Mouse (Mus musculus) spleen, adult 2 months (tissue): ENCODE measurements at regions not wholly inside any gene's neighbourhood (a gene's known extent, or its start where the extent isn't known, plus 50 kb on each side); places are given as distances from the start of the nearest gene placed in this dataset.

Source experiments
- DNase-seq, 2 experiments: peaks; one replicate each; pipeline versions ENCODE4 v3.0.0 to v3.0.0-alpha.2; 2012 to 2021; ENCODE audit warnings: low spot score in 2 of 2, low read depth in 1 of 2
- H3K27ac ChIP-seq: fragments of 200-500 bp; 2 replicates; pipeline ENCODE4 v1.5.1; 2012; ENCODE audit warnings: low read length, inconsistent platforms; ENCODE audit not compliant: insufficient read depth
- H3K27me3 ChIP-seq: fragments of 200-500 bp; 2 replicates; pipeline ENCODE4 v1.6.1; 2012; ENCODE audit warnings: mild to moderate bottlenecking, moderate library complexity, low read length, inconsistent platforms; ENCODE audit not compliant: control insufficient read depth, insufficient read depth
- H3K36me3 ChIP-seq: fragments of 200-500 bp; 2 replicates; pipeline ENCODE4 v1.6.1; 2012; ENCODE audit warnings: mild to moderate bottlenecking, low read length, inconsistent platforms; ENCODE audit not compliant: control insufficient read depth, insufficient read depth
- H3K4me1 ChIP-seq: fragments of 200-500 bp; 2 replicates; pipeline ENCODE4 v1.6.1; 2011; ENCODE audit warnings: inconsistent platforms; ENCODE audit not compliant: control insufficient read depth, insufficient read depth, insufficient read length
- H3K4me3 ChIP-seq: fragments of 200-500 bp; 2 replicates; pipeline ENCODE4 v1.5.1; 2011; ENCODE audit warnings: mild to moderate bottlenecking, inconsistent platforms; ENCODE audit not compliant: insufficient read depth, insufficient read length; ENCODE audit errors: extremely low read depth
- CTCF ChIP-seq: fragments of 200-500 bp; IDR thresholded peaks from 2 replicates; pipeline ENCODE4 v1.5.1; 2011; ENCODE audit warnings: mild to moderate bottlenecking, inconsistent platforms; ENCODE audit not compliant: insufficient read depth, insufficient read length, insufficient replicate concordance; ENCODE audit errors: extremely low read depth
- POLR2A ChIP-seq: fragments of 200-500 bp; IDR thresholded peaks from 2 replicates; pipeline ENCODE4 v1.6.1; 2011; ENCODE audit warnings: low read depth, low read length, inconsistent platforms
- WGBS: fragments of 180-500 bp; shearing (Covaris S2); methylation state at CpG from one replicate; pipeline ENCODE4 v1.1.7; 2018; 5-methylcytosine and 5-hydroxymethylcytosine counted together

- Histone ChIP-seq H3K27me3 (no peaks in the 10 kb centered on the region), H3K27ac (no peak overlapping the region), H3K4me1 (no peaks in the 10 kb centered on the region), H3K36me3 (no peaks in the 10 kb centered on the region), H3K4me3 (no peak overlapping the region)
- WGBS: 90% methylated on average over 1 of the region's 1 CpGs
- no peak for DNase-seq
- TF ChIP-seq CTCF: no peak
These were observed 498.3 kb downstream of the Lmo4 start for GRCm38 (mm10) chr3:143706679-143707078.

- H3K4me3 ChIP-seq: no peak overlapping the region
- H3K36me3 ChIP-seq: no peaks in the 10 kb centered on the region
- no peak for DNase-seq
- WGBS: 69% methylated on average over 3 of the region's 3 CpGs
- H3K4me1 ChIP-seq: no peaks in the 10 kb centered on the region
- TF ChIP-seq POLR2A: no peak
- no peak for TF ChIP-seq CTCF
- no peak overlapping the region for H3K27ac ChIP-seq
- H3K27me3 ChIP-seq: no peaks in the 10 kb centered on the region
These were observed 510.2 kb downstream of the Lmo4 start for GRCm38 (mm10) chr3:143694817-143695216.

GRCm38 (mm10) chr3:143685742-143686141, 519.3 kb downstream of the Lmo4 start:
- Histone ChIP-seq H3K4me1 (peaks cover 13% of the 10 kb centered on the region; the same call in 1 of the 2 replicates), H3K4me3 (no peak overlapping the region), H3K27me3 (no peaks in the 10 kb centered on the region), H3K36me3 (no peaks in the 10 kb centered on the region), H3K27ac (peak overlapping the region; percentile 21; the same call in 1 of the 2 replicates)
- peak in 1 of 2 experiments; percentile 17 for DNase-seq
- TF ChIP-seq CTCF (no peak), POLR2A (no peak)
- 18% methylated on average over 2 of the region's 2 CpGs for WGBS

GRCm38 (mm10) chr3:143678186-143678585, 526.8 kb downstream of the Lmo4 start:
- Histone ChIP-seq H3K36me3 (no peaks in the 10 kb centered on the region), H3K27me3 (no peaks in the 10 kb centered on the region), H3K4me3 (no peak overlapping the region), H3K27ac (no peak overlapping the region), H3K4me1 (no peaks in the 10 kb centered on the region)
- no peak for TF ChIP-seq POLR2A
- no peak for TF ChIP-seq CTCF
- no peak for DNase-seq
- 52% methylated on average over 3 of the region's 3 CpGs for WGBS

GRCm38 (mm10) chr3:143674855-143675254, 530.2 kb downstream of the Lmo4 start:
- Histone ChIP-seq H3K27ac (no peak overlapping the region), H3K4me1 (no peaks in the 10 kb centered on the region), H3K4me3 (no peak overlapping the region), H3K36me3 (no peaks in the 10 kb centered on the region), H3K27me3 (no peaks in the 10 kb centered on the region)
- DNase-seq: peak in 1 of 2 experiments; percentile 18
- WGBS: 57% methylated on average over 3 of the region's 3 CpGs
- no peak for TF ChIP-seq POLR2A
- no peak for TF ChIP-seq CTCF

GRCm38 (mm10) chr3:143674446-143674845, 530.6 kb downstream of the Lmo4 start:
- no peaks in the 10 kb centered on the region for H3K4me1 ChIP-seq
- no peak for TF ChIP-seq POLR2A
- TF ChIP-seq CTCF: no peak
- H3K4me3 ChIP-seq: no peak overlapping the region
- no peaks in the 10 kb centered on the region for H3K36me3 ChIP-seq
- H3K27me3 ChIP-seq: no peaks in the 10 kb centered on the region
- no peak overlapping the region for H3K27ac ChIP-seq
- 26% methylated on average over 7 of the region's 7 CpGs for WGBS
- DNase-seq: peak; percentile 28 to 79

GRCm38 (mm10) chr3:143662041-143662685, 542.9 kb downstream of the Lmo4 start:
- 89% methylated on average over 5 of the region's 5 CpGs for WGBS
- TF ChIP-seq POLR2A: no peak
- TF ChIP-seq CTCF: no peak
- Histone ChIP-seq H3K27me3 (no peaks in the 10 kb centered on the region), H3K27ac (no peak overlapping the region), H3K4me1 (no peaks in the 10 kb centered on the region), H3K36me3 (no peaks in the 10 kb centered on the region), H3K4me3 (no peak overlapping the region)
- no peak for DNase-seq
